Mouse (Mus musculus) myocyte (in vitro differentiated cells): Measurements from ENCODE around the gene Ltv1. TPM values are rescaled to one million over a fixed set of nuclear protein-coding genes. Genes with fewer than 3 reads are reported as not detected.

Experiments
- H3K27me3 ChIP-seq: one replicate; pipeline ENCODE4 v1.6.1; 2011; ENCODE audit not compliant: control insufficient read depth, insufficient read depth, insufficient read length
- H3K36me3 ChIP-seq: one replicate; pipeline ENCODE4 v1.6.1; 2011; ENCODE audit not compliant: control insufficient read depth, insufficient read depth
- H3K4me2 ChIP-seq: one replicate; pipeline ENCODE4 v1.6.1; 2011; ENCODE audit warnings: low read depth, control low read depth
- H3K4me3 ChIP-seq: one replicate; pipeline ENCODE4 v1.5.1; 2011; ENCODE audit warnings: mild to moderate bottlenecking, control low read depth, moderate library complexity
- H3K79me2 ChIP-seq: one replicate; pipeline ENCODE4 v1.6.1; 2011; ENCODE audit not compliant: control insufficient read depth, insufficient read depth
- H3ac ChIP-seq: one replicate; pipeline ENCODE4 v1.6.1; 2011; ENCODE audit not compliant: control insufficient read depth, insufficient read length
- CEBPB ChIP-seq: IDR thresholded peaks from 2 replicates; pipeline ENCODE4 v1.6.1; 2011; ENCODE audit warnings: mild to moderate bottlenecking, moderate library complexity; ENCODE audit not compliant: poor library complexity, insufficient read depth, severe bottlenecking
- E2F4 ChIP-seq: IDR thresholded peaks from one replicate; pipeline ENCODE4 v1.6.1; 2011; ENCODE audit warnings: mild to moderate bottlenecking, control low read depth, moderate library complexity; ENCODE audit not compliant: insufficient read depth
- MAX ChIP-seq: IDR thresholded peaks from one replicate; pipeline ENCODE4 v1.6.1; 2011; ENCODE audit warnings: low read depth, mild to moderate bottlenecking, control low read depth
- MYOD1 ChIP-seq, 3 experiments: IDR thresholded peaks; one replicate each; pipeline ENCODE4 v1.6.1; 2011; ENCODE audit warnings: control low read depth in 2 of 3, low read depth in 2 of 3, mild to moderate bottlenecking in 2 of 3, moderate library complexity in 1 of 3; ENCODE audit not compliant: insufficient read length in 2 of 3, control insufficient read depth in 1 of 3
- MYOG ChIP-seq, 3 experiments: IDR thresholded peaks; one replicate each; pipeline ENCODE4 v1.6.1; 2011; ENCODE audit warnings: control low read depth in 2 of 3, low read depth in 2 of 3, mild to moderate bottlenecking in 2 of 3; ENCODE audit not compliant: insufficient read length in 2 of 3, control insufficient read depth in 1 of 3, insufficient read depth in 1 of 3
- POLR2A ChIP-seq: IDR thresholded peaks from one replicate; pipeline ENCODE4 v1.6.1; 2011; ENCODE audit warnings: low read depth, mild to moderate bottlenecking, control low read depth, moderate library complexity; ENCODE audit not compliant: insufficient read length
- POLR2AphosphoS2 ChIP-seq: IDR thresholded peaks from one replicate; pipeline ENCODE4 v1.6.1; 2011; ENCODE audit warnings: low read depth, control low read depth; ENCODE audit not compliant: insufficient read length
- REST ChIP-seq: IDR thresholded peaks from one replicate; pipeline ENCODE4 v1.6.1; 2011; ENCODE audit warnings: mild to moderate bottlenecking, control low read depth, moderate library complexity; ENCODE audit not compliant: insufficient read depth, insufficient read length
- SRF ChIP-seq: IDR thresholded peaks from one replicate; pipeline ENCODE4 v1.6.1; 2011; ENCODE audit warnings: low read depth; ENCODE audit not compliant: control insufficient read depth, insufficient read length
- TCF12 ChIP-seq: IDR thresholded peaks from one replicate; pipeline ENCODE4 v1.6.1; 2011; ENCODE audit warnings: mild to moderate bottlenecking, control low read depth; ENCODE audit not compliant: poor library complexity, insufficient read depth, severe bottlenecking
- TCF3 ChIP-seq: IDR thresholded peaks from one replicate; pipeline ENCODE4 v1.6.1; 2011; ENCODE audit warnings: low read depth, control low read depth; ENCODE audit not compliant: insufficient read length
- USF1 ChIP-seq: IDR thresholded peaks from one replicate; pipeline ENCODE4 v1.6.1; 2011; ENCODE audit warnings: low read depth, mild to moderate bottlenecking, control low read depth, moderate library complexity
- polyA plus RNA-seq: library from polyadenylated mRNA; unstranded; fragments of >200 nt; fragmentation: generic; extraction: Trizol; gene quantifications from one replicate; pipeline ENCODE4 v1.2.1, GENCODE M21; 2012; ENCODE audit warnings: missing spikeins

Gene Ltv1
- 22.0 TPM for polyA plus RNA-seq

- TF ChIP-seq E2F4 (peak; percentile 34), TCF3 (no peak), POLR2AphosphoS2 (peak; percentile 66), REST (no peak), SRF (peak; percentile 59), POLR2A (peak; percentile 74)
- peak within 1 kb of the TSS; percentile 77 for H3K4me2 ChIP-seq
- peak within 1 kb of the TSS; percentile 88 for H3K4me3 ChIP-seq
- H3K27me3 ChIP-seq, result peaks cover 5% of the 10 kb centered on the region
- H3K36me3 ChIP-seq, result peaks cover 14% of the 10 kb centered on the region
- H3K79me2 ChIP-seq, result peaks cover 9% of the 10 kb centered on the region
- H3ac ChIP-seq, result peak within 1 kb of the TSS; percentile 63
Observed at GRCm38 (mm10) chr10:13192731-13193351, at the start of gene Ltv1. TSS of gene Ltv1 (minus strand) at chr10:13193168.

DNA sequence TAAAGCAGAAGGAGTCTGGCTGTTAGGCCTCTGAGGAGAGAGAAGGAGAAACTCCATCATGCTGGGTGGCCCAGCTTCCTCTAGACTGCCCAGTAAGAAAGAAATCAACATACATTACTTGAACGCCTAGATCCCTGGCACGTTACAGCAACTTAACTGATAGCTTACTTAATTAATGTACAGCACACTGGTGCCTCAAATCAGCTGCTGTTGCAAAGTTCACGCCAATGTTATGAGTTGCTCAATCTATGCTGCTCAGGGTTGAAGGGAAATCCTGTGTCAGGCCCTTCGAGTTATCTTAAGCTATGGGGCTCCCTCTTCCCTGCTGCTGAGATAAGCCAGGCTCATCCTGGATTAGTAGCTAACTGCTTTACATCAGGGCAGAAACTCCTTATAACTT, 47.5 kb upstream of the Ltv1 start:
- H3K27me3 ChIP-seq, result peaks cover 6% of the 10 kb centered on the region
- no peaks in the 10 kb centered on the region for H3K79me2 ChIP-seq
- no peak overlapping the region for H3K4me3 ChIP-seq
- no peaks in the 10 kb centered on the region for H3K36me3 ChIP-seq
- no peak overlapping the region for H3K4me2 ChIP-seq
- H3ac ChIP-seq, result no peak overlapping the region
- TF ChIP-seq CEBPB (no peak), REST (no peak), MAX (no peak), USF1 (no peak), E2F4 (no peak), TCF3 (no peak), TCF12 (no peak), MYOG (IDR thresholded peaks at IDR 0.05; ENCODE audit: control insufficient read depth in 1 of 3, insufficient read depth in 1 of 3, insufficient read length in 2 of 3, low read depth in 2 of 3) (no peak), POLR2A (no peak), SRF (no peak), POLR2AphosphoS2 (no peak), MYOD1 (IDR thresholded peaks at IDR 0.05; ENCODE audit: control insufficient read depth in 1 of 3, insufficient read length in 2 of 3, low read depth in 2 of 3) (no peak)

DNA sequence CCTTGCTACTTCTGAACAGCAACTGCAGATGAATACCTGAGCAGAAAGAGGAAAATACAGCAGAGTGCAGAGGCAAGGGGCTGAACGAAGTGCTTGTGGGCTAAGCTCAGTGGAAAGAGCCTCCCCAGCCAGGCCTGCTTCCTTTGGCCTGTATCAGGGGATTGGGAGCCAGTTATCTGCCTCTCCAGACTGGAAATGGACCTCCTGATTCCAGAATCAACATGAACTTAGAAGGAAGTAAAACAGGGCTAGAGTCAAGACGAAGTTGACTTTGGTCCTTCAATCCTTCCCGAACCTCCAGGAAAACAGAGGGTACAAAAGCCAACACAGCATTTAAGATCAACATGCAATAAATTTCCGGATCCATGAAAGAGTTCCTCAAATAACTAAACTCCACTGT, 45.2 kb upstream of the Ltv1 start:
- Histone ChIP-seq H3K36me3 (no peaks in the 10 kb centered on the region), H3K4me2 (no peak overlapping the region)
- TF ChIP-seq CEBPB (no peak), MYOD1 (IDR thresholded peaks at IDR 0.05; ENCODE audit: control insufficient read depth in 1 of 3, insufficient read length in 2 of 3, low read depth in 2 of 3) (no peak), MYOG (IDR thresholded peaks at IDR 0.05; ENCODE audit: control insufficient read depth in 1 of 3, insufficient read depth in 1 of 3, insufficient read length in 2 of 3, low read depth in 2 of 3) (no peak), MAX (no peak), USF1 (no peak), TCF3 (no peak), REST (no peak), TCF12 (no peak), POLR2AphosphoS2 (no peak), E2F4 (no peak), SRF (no peak), POLR2A (no peak)

DNA sequence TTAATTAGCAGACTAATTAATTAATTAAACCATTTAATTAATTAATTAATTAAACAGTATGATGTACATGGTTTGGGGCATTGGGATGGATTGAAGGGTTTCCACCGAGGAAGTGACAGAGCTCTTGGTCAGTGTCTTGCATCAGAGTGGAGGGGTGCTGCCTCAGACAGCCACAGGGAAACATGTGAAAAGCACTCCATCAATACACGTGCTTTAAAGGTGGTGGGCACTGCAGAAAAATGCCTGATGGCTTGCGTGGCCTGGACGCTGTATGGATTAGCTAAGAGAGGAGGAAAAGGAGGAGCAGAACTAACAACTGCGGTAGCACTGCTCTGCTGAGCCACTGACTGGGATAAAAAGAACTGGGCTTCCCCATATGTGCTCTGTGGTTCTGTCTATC, 43.9 kb upstream of the Ltv1 start:
- peaks cover 6% of the 10 kb centered on the region for H3K27me3 ChIP-seq
- H3K36me3 ChIP-seq, result no peaks in the 10 kb centered on the region
- no peak overlapping the region for H3K4me3 ChIP-seq
- no peak overlapping the region for H3K4me2 ChIP-seq
- TF ChIP-seq USF1 (no peak), POLR2AphosphoS2 (no peak), MYOG (IDR thresholded peaks at IDR 0.05; ENCODE audit: control insufficient read depth in 1 of 3, insufficient read depth in 1 of 3, insufficient read length in 2 of 3, low read depth in 2 of 3) (no peak), CEBPB (no peak), TCF12 (no peak), MYOD1 (IDR thresholded peaks at IDR 0.05; ENCODE audit: control insufficient read depth in 1 of 3, insufficient read length in 2 of 3, low read depth in 2 of 3) (no peak), TCF3 (no peak), SRF (no peak), MAX (no peak), E2F4 (no peak)
- H3ac ChIP-seq, result no peak overlapping the region
- no peaks in the 10 kb centered on the region for H3K79me2 ChIP-seq

More for the DNA sequence above, 45.2 kb upstream of the Ltv1 start:
- Histone ChIP-seq H3ac (no peak overlapping the region), H3K27me3 (peaks cover 6% of the 10 kb centered on the region), H3K4me3 (no peak overlapping the region), H3K79me2 (no peaks in the 10 kb centered on the region)

- TF ChIP-seq USF1 (no peak), MAX (no peak), TCF3 (no peak)
- Histone ChIP-seq H3K4me2 (no peak overlapping the region), H3K36me3 (no peaks in the 10 kb centered on the region), H3K4me3 (no peak overlapping the region), H3K79me2 (no peaks in the 10 kb centered on the region), H3ac (no peak overlapping the region), H3K27me3 (peaks cover 6% of the 10 kb centered on the region)
Observed at GRCm38 (mm10) chr10:13234503-13234902, 41.5 kb upstream of the Ltv1 start.
